Mouse (Mus musculus) kidney, embryonic 14.5 days (tissue): ENCODE data around the gene Gm18336. TPM values are rescaled to one million over a fixed set of nuclear protein-coding genes. Genes with fewer than 3 reads are reported as not detected.

Experiments
- ATAC-seq: fragments of 200-750 bp; cut with Nextera tagmentation; 2 replicates; pipeline ENCODE4 v1.8.0; 2017; ENCODE audit warnings: moderate number of reproducible peaks, mild to moderate bottlenecking, moderate TSS enrichment, moderate library complexity; ENCODE audit not compliant: low FRiP score, low TSS enrichment
- H3K27ac ChIP-seq: fragments of 300-500 bp; sonication (generic); 2 replicates; pipeline ENCODE4 v1.5.1; 2014; ENCODE audit warnings: low read depth, mild to moderate bottlenecking, low read length, moderate library complexity, mixed read lengths
- H3K27me3 ChIP-seq: fragments of 300-500 bp; sonication (generic); 2 replicates; pipeline ENCODE4 v1.6.1; 2014; ENCODE audit warnings: mild to moderate bottlenecking, low read length; ENCODE audit not compliant: control insufficient read depth, insufficient read depth
- H3K36me3 ChIP-seq: fragments of 300-500 bp; sonication (generic); 2 replicates; pipeline ENCODE4 v1.6.1; 2014; ENCODE audit warnings: low read length, mixed read lengths; ENCODE audit not compliant: control insufficient read depth, insufficient read depth
- H3K4me1 ChIP-seq: fragments of 300-500 bp; sonication (generic); 2 replicates; pipeline ENCODE4 v1.6.1; 2014; ENCODE audit warnings: low read length, mixed read lengths; ENCODE audit not compliant: control insufficient read depth, insufficient read depth
- H3K4me2 ChIP-seq: fragments of 300-500 bp; sonication (generic); replicated peaks from 2 replicates; pipeline ENCODE4 v1.6.1; 2014; ENCODE audit warnings: low read depth, mild to moderate bottlenecking, low read length
- H3K4me3 ChIP-seq: fragments of 300-500 bp; sonication (generic); 2 replicates; pipeline ENCODE4 v1.5.1; 2014; ENCODE audit warnings: mild to moderate bottlenecking, low read length
- H3K9ac ChIP-seq: fragments of 300-500 bp; sonication (generic); 2 replicates; pipeline ENCODE4 v1.6.1; 2014; ENCODE audit warnings: low read depth, mild to moderate bottlenecking, low read length, moderate library complexity
- H3K9me3 ChIP-seq: fragments of 300-500 bp; sonication (generic); 2 replicates; pipeline ENCODE4 v1.6.1; 2016; ENCODE audit warnings: low read length; ENCODE audit not compliant: control insufficient read depth
- WGBS: fragments of 180-500 bp; shearing (Covaris S2); extraction: QIAGEN DNeasy Blood & Tissue Kit; methylation state at CpG from one replicate; pipeline ENCODE4 v1.1.7; 2014; 5-methylcytosine and 5-hydroxymethylcytosine counted together
- polyA plus RNA-seq: library from polyadenylated mRNA; unstranded; fragments of >200 nt; fragmentation: Nextera tagmentation; extraction: Ambion mirVana; gene quantifications from 2 replicates; pipeline ENCODE4 v1.2.1, GENCODE M21; 2014

Gm18336 gene
- polyA plus RNA-seq, 1 experiment from 2014 or later = not detected

- 88% methylated on average over 1 of the region's 1 CpGs for WGBS
- H3K27me3 ChIP-seq = no peaks in the 10 kb centered on the region
- H3K36me3 ChIP-seq = no peaks in the 10 kb centered on the region
- ATAC-seq = no peak
- H3K4me1 ChIP-seq = no peaks in the 10 kb centered on the region
- no peak overlapping the region for H3K27ac ChIP-seq
- H3K9ac ChIP-seq = no peak overlapping the region
- no peak overlapping the region for H3K4me3 ChIP-seq
- no peaks in the 10 kb centered on the region for H3K9me3 ChIP-seq
- no peak overlapping the region for H3K4me2 ChIP-seq
Observed at GRCm38 (mm10) chrX:73396446-73396845, 2.1 kb downstream of the Gm18336 start.

GRCm38 (mm10) chrX:73391481-73391880 is 7.1 kb downstream of the Gm18336 start:
- 82% methylated on average over 4 of the region's 4 CpGs for WGBS
- H3K9ac ChIP-seq = no peak overlapping the region
- H3K4me1 ChIP-seq = no peaks in the 10 kb centered on the region
- H3K36me3 ChIP-seq = no peaks in the 10 kb centered on the region
- no peaks in the 10 kb centered on the region for H3K9me3 ChIP-seq
- no peak overlapping the region for H3K27ac ChIP-seq
- H3K4me2 ChIP-seq = no peak overlapping the region
- no peak for ATAC-seq
- H3K27me3 ChIP-seq = no peaks in the 10 kb centered on the region
- no peak overlapping the region for H3K4me3 ChIP-seq

- WGBS = 17% methylated on average over 1 of the region's 1 CpGs
- Histone ChIP-seq H3K4me3 (no peak overlapping the region), H3K36me3 (no peaks in the 10 kb centered on the region), H3K27ac (no peak overlapping the region), H3K4me2 (no peak overlapping the region), H3K4me1 (no peaks in the 10 kb centered on the region), H3K9ac (no peak overlapping the region), H3K9me3 (no peaks in the 10 kb centered on the region), H3K27me3 (no peaks in the 10 kb centered on the region)
- ATAC-seq = no peak
Observed at GRCm38 (mm10) chrX:73384924-73385323, 13.6 kb downstream of the Gm18336 start.

GRCm38 (mm10) chrX:73384419-73384818 is 14.1 kb downstream of the Gm18336 start:
- ATAC-seq = no peak
- H3K9ac ChIP-seq = no peak overlapping the region
- WGBS = 74% methylated on average over 6 of the region's 6 CpGs

GRCm38 (mm10) chrX:73363291-73363690 is 35.2 kb downstream of the Gm18336 start:
- H3K4me3 ChIP-seq = no peak overlapping the region
- H3K4me1 ChIP-seq = no peaks in the 10 kb centered on the region
- no peak overlapping the region for H3K4me2 ChIP-seq
- H3K9ac ChIP-seq = no peak overlapping the region
- H3K27me3 ChIP-seq = no peaks in the 10 kb centered on the region
- H3K36me3 ChIP-seq = no peaks in the 10 kb centered on the region
- no peaks in the 10 kb centered on the region for H3K9me3 ChIP-seq
- no peak overlapping the region for H3K27ac ChIP-seq
- no peak for ATAC-seq

More at GRCm38 (mm10) chrX:73384419-73384818, 14.1 kb downstream of the Gm18336 start:
- Histone ChIP-seq H3K4me3 (no peak overlapping the region), H3K27me3 (no peaks in the 10 kb centered on the region), H3K36me3 (no peaks in the 10 kb centered on the region), H3K27ac (no peak overlapping the region), H3K9me3 (no peaks in the 10 kb centered on the region), H3K4me1 (no peaks in the 10 kb centered on the region), H3K4me2 (no peak overlapping the region)

GRCm38 (mm10) chrX:73356719-73357118 is 41.8 kb downstream of the Gm18336 start:
- Histone ChIP-seq H3K4me2 (no peak overlapping the region), H3K36me3 (peaks cover 34% of the 10 kb centered on the region)
- ATAC-seq = no peak

GRCm38 (mm10) chrX:73356163-73356562 is 42.4 kb downstream of the Gm18336 start:
- H3K27me3 ChIP-seq = no peaks in the 10 kb centered on the region
- 92% methylated on average over 2 of the region's 2 CpGs for WGBS
- H3K4me3 ChIP-seq = no peak overlapping the region
- no peak overlapping the region for H3K27ac ChIP-seq
- H3K9me3 ChIP-seq = no peaks in the 10 kb centered on the region
- H3K4me2 ChIP-seq = no peak overlapping the region
- no peak for ATAC-seq
- peaks cover 38% of the 10 kb centered on the region for H3K36me3 ChIP-seq
- H3K4me1 ChIP-seq = no peaks in the 10 kb centered on the region
- no peak overlapping the region for H3K9ac ChIP-seq

More at GRCm38 (mm10) chrX:73356719-73357118, 41.8 kb downstream of the Gm18336 start:
- H3K27ac ChIP-seq = no peak overlapping the region
- WGBS = 69% methylated on average over 1 of the region's 1 CpGs
- no peaks in the 10 kb centered on the region for H3K9me3 ChIP-seq
- no peaks in the 10 kb centered on the region for H3K27me3 ChIP-seq
- no peaks in the 10 kb centered on the region for H3K4me1 ChIP-seq
- no peak overlapping the region for H3K9ac ChIP-seq
- H3K4me3 ChIP-seq = no peak overlapping the region

Other genes starting within 250 kb of the Gm18336 start
- gene Xlr5b, start 249.9 kb downstream of the Gm18336 start, polyA plus RNA-seq = not detected in 2 replicates
- not detected in 2 replicates for gene DXBay18, start 249.3 kb downstream of the Gm18336 start, polyA plus RNA-seq
- not detected in 2 replicates for gene Spin2d, start 221.7 kb downstream of the Gm18336 start, polyA plus RNA-seq
- gene Xlr3b, start 206.5 kb downstream of the Gm18336 start, polyA plus RNA-seq = 6.0 and 8.6 TPM in 2 replicates
- 0.50 TPM in 1 of 2 replicates, not detected in the other for gene Xlr4b, start 184.4 kb downstream of the Gm18336 start, polyA plus RNA-seq
- gene F8a, start 170.4 kb downstream of the Gm18336 start, polyA plus RNA-seq = 9.1 and 9.9 TPM in 2 replicates
- not detected in 2 replicates for gene Xlr4c, start 155.6 kb downstream of the Gm18336 start, polyA plus RNA-seq
- not detected in 2 replicates for gene Xlr3c, start 133.3 kb downstream of the Gm18336 start, polyA plus RNA-seq
- gene Xlr5a, start 105.8 kb downstream of the Gm18336 start, polyA plus RNA-seq = 0.31 TPM in 1 of 2 replicates, not detected in the other
- gene Xlr5c, start 105.8 kb downstream of the Gm18336 start, polyA plus RNA-seq = not detected in 2 replicates
- not detected in 2 replicates for gene Gm45015, start 61.9 kb downstream of the Gm18336 start, polyA plus RNA-seq
- 11.1 and 17.1 TPM in 2 replicates for gene Zfp275, start 56.1 kb downstream of the Gm18336 start, polyA plus RNA-seq
- not detected in 2 replicates for gene Zfp92, start 12.4 kb upstream of the Gm18336 start, polyA plus RNA-seq
- gene Trex2, start 36.6 kb upstream of the Gm18336 start, polyA plus RNA-seq = not detected in 2 replicates
- gene Haus7, start 60.3 kb upstream of the Gm18336 start, polyA plus RNA-seq = 61.2 and 62.3 TPM in 2 replicates
- gene Bgn, start 84.9 kb upstream of the Gm18336 start, polyA plus RNA-seq = 62.5 and 84.0 TPM in 2 replicates
- 0.29 and 0.42 TPM in 2 replicates for gene Atp2b3, start 104.3 kb upstream of the Gm18336 start, polyA plus RNA-seq
- gene Dusp9, start 240.7 kb upstream of the Gm18336 start, polyA plus RNA-seq = 9.6 and 26.6 TPM in 2 replicates